Mouse (Mus musculus) splenic B cell, adult 2 months (primary cell): Measurements from ENCODE around the gene Bco1.

Experiments used
- DNase-seq: peaks from one replicate; pipeline ENCODE4 v3.0.0-alpha.2; 2011; ENCODE audit warnings: low read depth, low spot score
- H3K27me3 ChIP-seq: 2 replicates; pipeline ENCODE4 v1.6.1; 2012; ENCODE audit warnings: mild to moderate bottlenecking, low read length, moderate library complexity, mixed read lengths; ENCODE audit not compliant: control insufficient read depth, poor library complexity, insufficient read depth, severe bottlenecking
- H3K36me3 ChIP-seq: 2 replicates; pipeline ENCODE4 v1.6.1; 2012; ENCODE audit warnings: mild to moderate bottlenecking, low read length, moderate library complexity, mixed read lengths; ENCODE audit not compliant: control insufficient read depth, poor library complexity, insufficient read depth, severe bottlenecking

Gene Bco1

DNA sequence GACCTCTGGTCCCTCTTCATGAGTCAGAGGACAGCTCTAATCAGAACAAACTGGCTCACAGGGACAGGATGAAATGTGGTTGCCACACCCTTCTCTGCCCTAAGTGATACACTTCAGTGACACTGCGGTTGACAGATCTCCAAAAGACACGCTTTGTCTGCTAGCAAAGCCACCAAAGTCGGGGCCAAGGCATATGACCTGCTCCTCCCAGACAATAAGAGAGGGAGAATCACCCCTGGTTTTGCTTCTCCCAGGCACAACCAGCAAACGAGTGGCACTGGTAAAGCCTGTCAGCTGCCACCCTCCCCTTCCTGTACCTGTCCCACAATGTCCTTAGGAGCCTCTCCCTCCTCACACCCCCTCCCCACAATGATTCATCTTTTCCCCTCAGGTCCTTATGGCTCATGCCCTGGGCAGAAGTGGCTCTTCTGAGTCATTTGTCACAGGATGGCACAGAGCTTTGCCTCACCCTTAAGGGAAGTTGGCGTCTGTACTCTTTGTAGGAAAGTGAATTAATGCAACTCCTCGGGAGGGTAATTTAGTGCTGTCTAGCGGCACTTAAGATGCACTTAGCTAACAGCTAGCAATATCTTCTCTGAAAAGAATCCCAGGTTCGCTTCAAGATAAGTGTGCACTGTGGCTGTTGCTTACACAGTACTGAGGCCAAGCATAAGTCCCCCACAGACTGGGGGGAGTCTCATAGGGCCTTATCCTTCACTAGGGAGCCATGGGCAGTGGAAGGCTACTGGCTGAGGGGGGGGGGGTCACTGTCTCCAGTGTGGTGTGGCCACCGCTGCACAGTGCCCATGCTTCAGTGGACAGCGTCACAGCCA is 21.1 kb upstream of the Bco1 start:
- H3K36me3 ChIP-seq, result no peaks in the 10 kb centered on the region
- DNase-seq, result peak; percentile 67
- H3K27me3 ChIP-seq, result no peaks in the 10 kb centered on the region

DNA sequence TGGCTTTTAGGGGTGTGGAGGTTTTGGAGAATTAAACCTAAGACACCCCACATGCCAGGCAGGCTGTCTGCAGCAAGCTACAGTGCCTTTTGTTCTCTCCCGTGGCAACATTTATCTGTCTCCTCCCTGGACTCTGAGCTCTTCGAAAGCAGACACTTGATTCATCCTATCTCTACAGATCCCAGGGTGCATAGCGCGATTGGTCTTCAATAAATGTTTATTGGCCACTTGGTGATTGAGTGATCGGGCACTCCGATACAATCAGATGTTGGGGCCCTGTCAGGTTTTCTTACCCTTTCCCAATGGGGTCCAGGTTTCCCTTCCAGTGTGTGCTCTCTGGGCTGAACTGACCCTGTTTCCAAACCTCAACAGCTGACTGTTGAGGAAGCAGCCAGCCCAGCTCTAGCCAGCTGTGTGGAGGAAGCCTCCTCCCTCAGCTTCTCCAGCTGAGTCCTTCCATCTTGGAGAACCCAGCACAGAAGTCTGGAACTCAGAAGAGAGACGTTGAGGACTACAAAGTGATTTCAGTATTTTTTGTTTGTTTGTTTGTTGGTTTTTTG is 17.2 kb upstream of the Bco1 start:
- H3K36me3 ChIP-seq, result no peaks in the 10 kb centered on the region
- H3K27me3 ChIP-seq, result no peaks in the 10 kb centered on the region
- no peak for DNase-seq

DNA sequence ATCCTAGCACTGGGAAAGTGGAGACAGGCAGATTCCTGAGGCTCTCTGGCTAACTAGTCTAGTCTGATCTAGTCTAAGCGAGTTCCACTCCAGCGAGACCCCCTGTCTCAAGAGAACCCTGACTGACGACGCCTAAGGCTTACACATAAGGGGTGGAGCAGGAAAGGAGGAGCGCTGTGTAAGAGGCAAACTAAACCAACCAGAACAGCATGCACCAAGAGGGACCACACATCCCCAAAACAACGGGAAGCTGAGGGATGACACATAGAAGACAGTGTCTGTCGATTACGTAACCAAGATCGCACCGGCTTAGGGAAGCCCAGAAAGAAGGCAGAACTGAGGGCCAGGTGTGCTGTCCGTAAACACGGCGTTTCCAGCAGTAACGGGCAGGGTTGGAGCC is 16.0 kb upstream of the Bco1 start:
- H3K36me3 ChIP-seq, result no peaks in the 10 kb centered on the region
- no peak for DNase-seq
- no peaks in the 10 kb centered on the region for H3K27me3 ChIP-seq

DNA sequence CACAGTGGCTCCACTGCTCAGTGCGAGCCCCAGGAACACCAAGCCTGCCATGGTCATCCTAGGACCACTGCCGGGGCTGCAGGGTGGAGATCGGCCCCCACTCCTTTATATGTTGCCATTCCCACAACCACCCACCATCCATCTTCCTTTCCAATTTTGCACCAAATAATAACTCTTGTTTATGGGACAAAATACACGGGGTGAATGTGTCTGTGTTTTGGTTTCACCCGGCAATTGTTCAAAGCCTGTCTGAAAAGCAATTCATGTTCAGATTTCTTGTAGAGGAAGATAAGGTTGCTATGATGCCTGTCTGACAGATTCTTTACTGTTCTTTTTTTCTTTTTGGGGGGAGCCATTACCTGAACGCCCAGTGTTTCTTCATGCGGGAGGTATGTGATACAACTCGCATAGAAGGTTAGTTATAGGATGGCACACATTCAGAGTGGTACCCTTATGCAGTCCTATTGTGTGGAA is 13.2 kb upstream of the Bco1 start, which contains the start of gene Pkd1l2:
Pkd1l2 (minus strand) TSS at position 51 of the 474 bp plus-strand sequence.
- DNase-seq, result no peak
- no peaks in the 10 kb centered on the region for H3K36me3 ChIP-seq
- H3K27me3 ChIP-seq, result no peaks in the 10 kb centered on the region

DNA sequence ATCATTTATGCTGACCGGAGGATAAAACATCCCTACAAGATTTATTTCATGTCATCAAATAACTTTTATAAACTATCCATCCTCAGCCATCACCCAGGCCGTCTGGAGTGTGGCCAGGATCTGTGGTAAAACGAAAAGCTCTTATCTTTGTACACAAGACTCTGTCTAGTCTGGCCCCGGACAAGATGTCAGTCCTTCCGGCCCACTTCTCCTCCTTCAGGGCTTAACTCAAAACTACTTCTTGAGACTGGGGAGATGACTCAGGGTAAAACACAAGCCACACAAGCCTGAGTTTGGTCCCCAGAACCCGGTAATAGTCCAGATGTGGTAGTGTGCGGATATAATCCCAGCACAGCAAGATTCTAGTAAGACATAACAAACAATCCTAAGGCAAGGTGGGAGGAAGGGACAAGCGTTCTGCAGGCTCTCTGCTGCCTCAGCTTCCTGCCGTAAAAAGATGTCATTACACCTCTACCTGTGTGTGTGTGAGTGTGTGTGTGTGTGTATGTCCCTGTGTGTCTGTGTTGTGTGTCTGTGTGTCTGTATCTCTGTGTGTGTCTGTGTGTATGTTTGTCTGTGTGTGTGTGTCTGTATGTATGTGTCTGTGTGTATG is 12.6 kb upstream of the Bco1 start:
- Histone ChIP-seq H3K27me3 (no peaks in the 10 kb centered on the region), H3K36me3 (no peaks in the 10 kb centered on the region)
- DNase-seq, result no peak

DNA sequence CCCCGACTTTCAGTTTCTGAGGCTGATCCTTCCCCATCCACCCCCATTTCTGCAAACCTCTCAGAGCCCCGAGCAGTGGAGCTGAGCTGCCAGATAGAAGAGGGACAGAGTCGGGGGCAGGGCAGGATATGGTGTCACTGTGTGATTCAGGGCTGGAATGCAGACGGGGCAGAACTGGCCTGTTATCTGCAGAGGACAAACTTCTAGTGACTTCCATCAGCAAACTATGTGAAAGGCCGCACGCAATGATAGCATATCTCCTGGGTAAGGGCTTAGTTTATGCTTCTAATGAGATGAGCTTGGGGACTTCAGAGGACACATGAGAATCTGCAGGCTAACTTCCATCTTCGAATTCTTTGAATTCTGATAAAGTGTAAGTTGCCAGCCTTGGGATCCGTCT is 10.1 kb upstream of the Bco1 start:
- no peak for DNase-seq
- Histone ChIP-seq H3K36me3 (no peaks in the 10 kb centered on the region), H3K27me3 (no peaks in the 10 kb centered on the region)

DNA sequence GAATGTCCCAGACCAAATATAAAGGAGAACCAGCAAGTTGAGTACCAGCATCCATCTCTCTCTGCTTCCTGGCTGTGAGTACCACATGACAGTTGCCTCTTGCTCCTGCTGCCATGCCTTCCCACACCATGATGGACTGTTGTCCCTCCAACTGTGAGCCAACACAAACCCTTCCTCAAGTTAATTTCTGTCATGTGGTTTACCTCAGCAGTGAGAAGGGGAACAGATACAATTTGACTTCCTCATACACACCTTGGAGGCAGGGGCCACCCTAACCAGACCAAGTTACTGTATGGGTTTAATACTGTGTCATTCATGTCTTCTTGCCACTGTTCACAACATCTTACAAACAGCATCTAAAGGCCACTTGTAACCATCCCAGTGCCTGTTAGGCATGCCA is 8.6 kb upstream of the Bco1 start:
- Histone ChIP-seq H3K27me3 (no peaks in the 10 kb centered on the region), H3K36me3 (no peaks in the 10 kb centered on the region)
- peak; percentile 21 for DNase-seq

DNA sequence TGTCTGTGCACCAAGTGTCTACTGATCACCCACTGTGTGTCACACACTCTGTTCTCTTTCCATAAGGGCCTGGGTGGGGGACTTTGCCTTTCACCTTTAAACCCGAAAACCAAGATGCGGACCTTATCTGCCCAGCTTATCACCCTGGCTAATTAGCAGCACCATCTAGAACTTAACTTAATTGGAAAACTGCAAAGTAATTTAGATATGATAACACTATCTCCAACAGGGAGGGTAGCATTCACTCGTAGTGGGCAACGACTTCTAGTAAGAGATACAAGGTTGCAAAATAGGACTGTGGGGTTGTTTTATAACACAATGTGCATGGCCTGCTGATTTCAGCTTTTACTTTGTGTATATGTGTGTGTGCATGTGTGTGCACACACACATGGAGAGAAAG is 5.9 kb upstream of the Bco1 start:
- Histone ChIP-seq H3K36me3 (no peaks in the 10 kb centered on the region), H3K27me3 (no peaks in the 10 kb centered on the region)
- no peak for DNase-seq

DNA sequence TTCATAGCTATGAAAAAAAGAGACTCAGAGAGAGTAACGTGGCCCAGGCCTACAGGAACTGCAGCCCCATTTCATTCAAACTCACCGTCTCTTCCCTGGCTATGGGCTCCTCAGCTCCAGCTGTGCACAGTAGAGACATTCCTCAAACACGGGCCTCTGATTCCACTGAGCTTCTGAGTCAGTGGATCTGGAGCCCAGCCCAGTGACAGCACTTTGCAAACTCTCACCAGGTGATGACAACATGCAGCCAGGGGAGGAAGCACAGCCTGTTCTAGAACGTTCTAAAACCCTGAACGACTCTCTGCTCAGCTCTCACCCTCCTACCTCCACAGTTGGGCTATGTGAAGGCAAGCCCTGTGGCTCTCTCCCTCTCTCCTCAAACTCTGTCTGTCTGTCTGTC is 1.6 kb upstream of the Bco1 start:
- H3K27me3 ChIP-seq, result no peaks in the 10 kb centered on the region
- DNase-seq, result no peak

DNA sequence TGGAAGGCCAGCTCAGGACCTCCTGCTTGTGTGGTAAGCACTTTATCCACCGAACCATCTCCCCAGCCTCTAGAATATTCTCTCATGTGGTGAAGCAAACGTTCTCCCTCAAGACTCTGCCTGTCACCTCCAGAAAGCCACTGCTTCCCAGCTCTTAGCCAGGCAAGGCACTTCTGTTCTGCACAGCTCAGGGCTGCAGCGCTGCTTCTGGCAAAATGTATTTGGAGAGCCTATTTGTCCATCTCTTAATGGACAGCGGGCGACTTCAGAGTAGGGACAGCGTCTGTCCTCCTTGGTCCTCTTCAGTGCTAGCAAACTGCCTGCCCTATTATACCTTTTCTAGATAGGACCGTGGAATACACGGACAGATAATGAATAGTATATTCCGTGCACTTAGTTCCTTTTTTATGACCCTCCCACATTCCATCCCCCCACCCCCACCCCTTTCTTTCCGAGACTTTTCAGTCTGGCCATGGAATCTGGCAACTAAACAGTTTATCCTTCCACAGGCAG is 1.5 kb downstream of the Bco1 start:
- Histone ChIP-seq H3K27me3 (no peaks in the 10 kb centered on the region), H3K36me3 (no peaks in the 10 kb centered on the region)
- DNase-seq, result no peak

More for the DNA sequence above, 1.6 kb upstream of the Bco1 start:
- H3K36me3 ChIP-seq, result no peaks in the 10 kb centered on the region

DNA sequence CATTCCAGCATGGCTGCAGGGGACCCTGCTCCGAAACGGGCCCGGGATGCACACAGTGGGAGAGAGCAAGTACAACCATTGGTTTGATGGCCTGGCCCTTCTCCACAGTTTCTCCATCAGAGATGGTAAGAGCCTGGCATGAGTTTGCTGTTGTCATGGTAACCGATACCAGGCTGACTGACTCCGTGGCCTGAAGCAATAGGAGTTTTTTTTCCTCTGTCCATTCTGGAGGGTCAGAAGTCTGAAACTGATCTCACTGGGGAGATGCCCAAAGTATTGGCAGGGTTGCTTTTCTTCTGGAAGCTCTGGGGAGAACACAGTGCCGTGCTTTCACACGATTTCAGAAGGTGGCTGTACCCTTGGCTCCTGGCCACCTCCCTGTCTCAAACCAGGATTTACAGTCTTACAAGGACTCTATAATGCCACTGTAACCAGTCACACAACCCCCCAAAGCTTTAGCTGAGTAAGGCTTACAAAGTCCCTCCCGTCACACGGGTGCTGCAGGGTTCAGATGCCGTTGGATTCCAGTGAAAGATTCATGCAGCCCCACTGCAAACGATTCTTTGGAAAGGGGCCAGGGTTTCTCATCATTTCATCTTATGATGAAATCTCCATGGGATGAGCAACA is 2.0 kb downstream of the Bco1 start:
- H3K27me3 ChIP-seq, result no peaks in the 10 kb centered on the region
- DNase-seq, result no peak
- no peaks in the 10 kb centered on the region for H3K36me3 ChIP-seq

DNA sequence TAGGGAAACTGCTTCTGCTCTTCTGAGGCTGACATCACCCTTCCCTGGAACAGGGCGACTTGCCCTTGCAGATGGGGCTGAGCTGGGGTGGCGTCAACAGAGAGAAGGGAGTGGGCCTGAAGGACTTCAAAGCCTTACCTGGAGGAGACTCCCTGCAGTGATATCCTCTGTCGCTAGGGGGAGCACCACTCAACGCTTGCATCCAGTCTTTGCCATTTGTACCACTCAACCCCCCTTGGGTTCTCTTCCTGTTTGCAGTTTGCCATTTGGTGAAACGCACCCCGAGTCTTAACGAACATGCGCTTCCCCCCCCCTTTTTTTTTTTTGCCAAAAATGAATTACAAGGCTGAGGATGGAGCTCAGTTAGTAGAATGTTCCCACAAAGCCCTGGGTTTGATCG is 11.9 kb downstream of the Bco1 start:
- Histone ChIP-seq H3K36me3 (no peaks in the 10 kb centered on the region), H3K27me3 (no peaks in the 10 kb centered on the region)
- peak; percentile 89 for DNase-seq

DNA sequence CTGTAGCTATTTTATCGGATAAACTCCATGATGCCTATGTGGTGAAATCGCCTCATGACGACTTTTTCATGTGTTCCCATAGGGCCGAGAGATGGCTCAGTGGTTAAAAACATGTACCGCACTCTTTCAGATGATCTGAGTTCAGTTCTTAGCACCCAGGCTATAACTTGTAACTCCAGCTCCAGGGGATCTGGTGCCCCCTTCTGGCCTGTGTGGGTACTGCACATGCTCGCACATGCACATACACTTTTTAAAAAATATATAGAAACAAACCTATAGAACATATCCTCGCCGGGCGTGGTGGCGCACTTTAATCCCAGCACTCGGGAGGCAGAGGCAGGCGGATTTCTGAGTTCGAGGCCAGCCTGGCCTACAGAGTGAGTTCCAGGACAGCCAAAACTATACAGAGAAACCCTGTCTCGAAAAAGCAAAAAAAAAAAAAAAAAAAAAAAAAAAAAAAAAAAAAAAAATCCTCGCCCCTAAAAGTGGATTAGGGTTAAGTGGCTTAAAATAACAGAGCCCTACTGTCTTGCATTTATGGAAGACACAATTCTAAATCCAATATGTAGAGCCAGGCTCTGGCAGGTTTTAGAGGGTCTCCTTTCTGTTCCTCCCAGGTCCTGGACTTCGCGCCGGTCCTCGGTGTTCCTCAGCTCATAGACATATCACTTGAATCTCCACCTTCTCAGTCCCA is 13.5 kb downstream of the Bco1 start:
- peak; percentile 52 for DNase-seq
- Histone ChIP-seq H3K27me3 (no peaks in the 10 kb centered on the region), H3K36me3 (no peaks in the 10 kb centered on the region)

DNA sequence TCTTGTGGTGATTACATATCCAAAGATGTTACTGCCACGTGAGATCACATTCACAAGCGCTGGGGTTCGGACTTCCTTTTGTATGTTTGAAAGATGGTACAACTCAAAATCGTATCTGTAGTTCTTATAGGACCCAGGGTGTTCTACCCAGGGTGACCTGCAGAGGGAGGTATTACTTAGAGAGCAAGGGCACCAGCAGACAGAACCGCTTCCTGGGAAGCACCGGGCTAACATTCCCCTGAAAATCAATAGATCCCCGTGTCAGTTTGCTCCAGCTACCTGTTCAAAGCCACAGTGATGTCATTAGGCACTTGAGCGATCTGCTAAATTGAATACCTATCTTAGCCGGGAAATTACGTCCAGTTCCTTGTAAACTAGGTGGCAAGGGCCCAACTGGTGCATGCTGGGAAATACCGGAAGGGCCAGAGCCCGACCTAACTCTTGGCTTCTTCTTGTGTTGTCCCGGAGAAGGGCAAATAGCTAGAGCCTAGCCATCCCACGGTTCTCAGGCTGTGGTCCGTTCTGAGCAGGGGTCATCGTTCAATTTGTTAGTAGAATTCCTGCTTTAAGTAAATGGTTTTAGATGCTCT is 14.2 kb downstream of the Bco1 start:
- no peaks in the 10 kb centered on the region for H3K27me3 ChIP-seq
- peak; percentile 68 for DNase-seq
- no peaks in the 10 kb centered on the region for H3K36me3 ChIP-seq
